Mouse (Mus musculus) forebrain, embryonic 13.5 days (tissue): ENCODE measurements around the gene Elovl3. TPM values are rescaled to one million over a fixed set of nuclear protein-coding genes. Genes with fewer than 3 reads are reported as not detected.
"Not testable (repeated sequence)": the region's sequence is repeated elsewhere in the genome, so short reads cannot be mapped to it uniquely, and the experiment has no call there.

Source experiments
- ATAC-seq: fragments of 200-750 bp; cut with Nextera tagmentation; 2 replicates; pipeline ENCODE4 v1.8.0; 2017
- H3K27ac ChIP-seq: fragments of 300-500 bp; sonication (generic); 2 replicates; pipeline ENCODE4 v1.5.1; 2015; ENCODE audit warnings: inconsistent platforms, mild to moderate bottlenecking, moderate library complexity
- H3K27me3 ChIP-seq: fragments of 300-500 bp; sonication (generic); 2 replicates; pipeline ENCODE4 v1.6.1; 2015; ENCODE audit warnings: mild to moderate bottlenecking, inconsistent platforms
- H3K36me3 ChIP-seq: fragments of 300-500 bp; sonication (generic); 2 replicates; pipeline ENCODE4 v1.6.1; 2015; ENCODE audit warnings: mild to moderate bottlenecking, inconsistent platforms; ENCODE audit not compliant: poor library complexity, severe bottlenecking
- H3K4me1 ChIP-seq: fragments of 300-500 bp; sonication (generic); 2 replicates; pipeline ENCODE4 v1.6.1; 2015; ENCODE audit warnings: inconsistent platforms
- H3K4me2 ChIP-seq: fragments of 300-500 bp; sonication (generic); 2 replicates; pipeline ENCODE4 v1.6.1; 2015; ENCODE audit warnings: inconsistent platforms, mild to moderate bottlenecking, moderate library complexity
- H3K4me3 ChIP-seq: fragments of 300-500 bp; sonication (generic); 2 replicates; pipeline ENCODE4 v1.5.1; 2015; ENCODE audit warnings: mild to moderate bottlenecking, inconsistent platforms
- H3K9ac ChIP-seq: fragments of 300-500 bp; sonication (generic); 2 replicates; pipeline ENCODE4 v1.6.1; 2015; ENCODE audit warnings: mild to moderate bottlenecking, inconsistent platforms
- H3K9me3 ChIP-seq: fragments of 300-500 bp; sonication (generic); replicated peaks from 2 replicates; pipeline ENCODE4 v1.6.1; 2016; ENCODE audit warnings: inconsistent platforms
- WGBS: fragments of 180-500 bp; shearing (Covaris S2); methylation state at CpG from one replicate; pipeline ENCODE4 v1.1.7; 2015; 5-methylcytosine and 5-hydroxymethylcytosine counted together
- polyA plus RNA-seq: library from polyadenylated mRNA; unstranded; fragments of >200 nt; fragmentation: Nextera tagmentation; extraction: Ambion mirVana; gene quantifications from 2 replicates; pipeline ENCODE4 v1.2.1, GENCODE M21; 2015

The Elovl3 gene
- polyA plus RNA-seq, 1 experiment from 2014 or later = not detected

DNA sequence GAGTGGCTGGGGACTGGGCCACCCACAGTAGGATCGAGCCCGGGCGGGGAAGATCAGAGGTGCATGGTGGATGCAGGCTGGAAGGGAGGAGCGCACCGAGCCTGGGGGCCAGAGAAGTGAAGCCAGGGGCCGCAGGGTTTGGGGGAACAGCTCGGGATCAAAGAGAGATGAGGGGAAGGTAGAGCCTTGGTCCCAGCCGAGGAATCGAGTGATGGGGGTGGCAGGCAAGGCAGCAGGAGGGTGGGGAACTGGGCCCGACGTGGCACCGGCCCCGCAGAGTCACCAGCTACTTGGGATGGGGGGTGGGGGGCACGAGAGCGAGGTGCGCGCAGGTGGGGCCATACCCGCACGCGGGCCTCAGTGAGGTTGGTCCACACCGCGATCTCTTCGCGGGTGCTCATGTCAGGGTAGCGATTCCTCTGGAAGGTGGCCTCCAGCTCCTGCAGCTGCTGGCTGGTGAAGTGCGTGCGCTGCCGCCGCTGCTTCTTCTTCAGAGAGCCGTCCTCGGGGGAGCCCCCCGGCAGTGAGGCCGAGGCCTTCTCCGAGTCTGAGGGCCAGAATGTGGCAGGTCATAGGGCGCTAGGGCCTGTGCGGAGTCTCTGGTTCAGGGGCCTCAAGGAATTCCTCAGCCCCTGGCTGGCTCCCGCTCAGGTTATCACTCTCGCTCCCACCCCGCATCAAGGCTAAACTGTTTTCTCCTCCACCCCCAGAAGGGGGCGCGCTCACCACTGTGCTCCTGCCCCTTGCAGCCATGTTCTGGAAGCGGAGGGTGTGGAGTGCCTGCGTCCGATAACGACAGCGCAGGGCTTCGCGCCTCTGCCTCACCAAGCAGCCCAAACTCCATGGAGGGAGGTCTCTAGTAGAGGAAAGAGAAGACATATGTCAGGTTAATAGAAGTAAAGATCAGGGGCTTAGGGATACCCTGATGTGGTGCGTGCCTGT, 5.2 kb downstream of the Elovl3 start:
- peak overlapping the region; percentile 94 for H3K4me2 ChIP-seq
- H3K36me3 ChIP-seq = no peaks in the 10 kb centered on the region
- WGBS = 3% methylated on average over 48 of the region's 49 CpGs
- H3K9me3 ChIP-seq = no peaks in the 10 kb centered on the region
- peak overlapping the region; percentile 61 for H3K9ac ChIP-seq
- no peak overlapping the region for H3K27ac ChIP-seq
- peaks cover 34% of the 10 kb centered on the region for H3K4me1 ChIP-seq
- no peak for ATAC-seq
- H3K27me3 ChIP-seq = peaks cover 84% of the 10 kb centered on the region
- peak overlapping the region; percentile 54 for H3K4me3 ChIP-seq

- H3K36me3 ChIP-seq = no peaks in the 10 kb centered on the region
- H3K4me1 ChIP-seq = peaks cover 30% of the 10 kb centered on the region
- no peak for ATAC-seq
- H3K9me3 ChIP-seq = no peaks in the 10 kb centered on the region
- H3K27me3 ChIP-seq = peaks cover 83% of the 10 kb centered on the region
- 57% methylated on average over 2 of the region's 2 CpGs for WGBS
- no peak overlapping the region for H3K9ac ChIP-seq
- no peak overlapping the region for H3K4me2 ChIP-seq
- no peak overlapping the region for H3K4me3 ChIP-seq
- H3K27ac ChIP-seq = no peak overlapping the region
Observed at GRCm38 (mm10) chr19:46140324-46140723, 8.6 kb downstream of the Elovl3 start.

GRCm38 (mm10) chr19:46141091-46141490, 9.4 kb downstream of the Elovl3 start:
- Histone ChIP-seq H3K4me1 (peaks cover 22% of the 10 kb centered on the region), H3K27me3 (peaks cover 82% of the 10 kb centered on the region), H3K4me3 (no peak overlapping the region), H3K4me2 (no peak overlapping the region), H3K27ac (no peak overlapping the region), H3K36me3 (no peaks in the 10 kb centered on the region), H3K9ac (no peak overlapping the region), H3K9me3 (no peaks in the 10 kb centered on the region)
- ATAC-seq = no peak
- WGBS = 11% methylated on average over 6 of the region's 6 CpGs

DNA sequence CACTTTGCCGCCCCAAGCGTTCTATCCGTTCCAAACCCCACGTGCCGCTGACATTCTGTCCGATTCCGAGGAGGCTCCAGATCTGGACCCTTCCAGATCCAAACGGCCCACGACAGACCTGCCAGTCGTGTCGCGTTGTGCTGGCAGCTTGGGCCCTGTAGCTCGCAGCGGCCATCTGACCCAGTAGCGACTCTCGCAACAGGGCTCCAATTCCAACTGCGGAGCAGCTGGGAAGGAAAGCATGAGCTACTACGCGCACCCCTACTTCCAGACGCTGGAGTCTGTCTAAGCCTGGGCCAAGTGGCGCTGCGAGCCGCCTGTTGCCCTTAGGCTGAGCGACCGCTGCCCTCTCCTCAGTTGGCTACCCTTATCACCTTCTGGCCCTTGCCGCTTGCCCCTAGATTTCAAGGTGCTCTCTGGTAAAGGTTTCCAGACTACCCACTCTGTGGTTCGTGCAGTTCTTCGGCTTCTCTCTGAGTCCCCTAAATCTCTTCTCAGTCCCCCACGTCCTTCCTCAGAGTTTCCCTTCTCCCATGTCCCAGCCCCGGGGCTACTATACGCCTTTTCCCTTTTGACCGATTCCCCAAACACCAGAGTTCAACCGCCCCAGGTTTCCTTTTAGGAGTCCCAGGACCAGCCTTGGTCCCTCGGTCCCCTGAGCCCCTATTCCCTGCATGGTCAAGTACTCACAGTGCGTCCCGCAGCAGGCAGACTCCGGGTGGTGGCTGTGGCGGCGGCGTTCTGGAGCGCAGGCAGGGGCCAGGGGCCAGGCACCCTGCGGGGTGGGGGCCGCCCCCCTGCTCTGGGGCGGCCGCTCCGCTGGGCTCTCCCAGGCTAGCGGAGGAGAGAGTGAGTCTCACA, 16.0 kb downstream of the Elovl3 start, which contains the start of gene Pitx3:
Gene Pitx3 (minus strand): TSS at position 816 of the 861 bp plus-strand sequence.
- H3K36me3 ChIP-seq = no peaks in the 10 kb centered on the region
- peak within 1 kb of the TSS; percentile 44 for H3K4me3 ChIP-seq
- WGBS = 1% methylated on average over 47 of the region's 47 CpGs
- no peaks in the 10 kb centered on the region for H3K9me3 ChIP-seq
- peak within 1 kb of the TSS; percentile 36; the same call in 1 of the 2 replicates for H3K9ac ChIP-seq
- peaks cover 81% of the 10 kb centered on the region for H3K27me3 ChIP-seq
- H3K4me1 ChIP-seq = peaks cover 17% of the 10 kb centered on the region
- ATAC-seq = no peak
- peak within 1 kb of the TSS; percentile 73 for H3K4me2 ChIP-seq
- no peak within 1 kb of the TSS for H3K27ac ChIP-seq

DNA sequence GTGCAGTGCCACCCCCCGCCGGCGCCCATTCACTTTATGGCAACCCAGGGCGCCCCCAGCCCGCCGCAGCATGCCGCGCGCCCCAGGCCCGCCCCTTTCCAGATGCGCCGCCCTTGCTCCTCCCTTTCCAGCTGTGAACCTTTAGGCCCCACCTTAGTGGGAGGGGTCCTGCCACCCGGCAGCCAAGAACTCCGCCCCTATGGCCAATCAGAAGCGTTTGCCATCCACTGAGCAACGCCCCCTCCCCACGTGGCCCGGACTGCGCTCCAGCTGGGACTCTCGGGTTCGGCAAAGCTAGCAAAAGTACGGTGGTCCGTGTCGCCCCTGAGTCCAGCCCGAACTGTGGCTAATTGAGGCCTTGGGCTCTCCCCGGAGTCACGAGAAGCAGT, 16.7 kb downstream of the Elovl3 start:
- H3K27me3 ChIP-seq = peaks cover 76% of the 10 kb centered on the region
- H3K4me1 ChIP-seq = peaks cover 22% of the 10 kb centered on the region
- peak overlapping the region; percentile 44 for H3K4me3 ChIP-seq
- peak overlapping the region; percentile 36; the same call in 1 of the 2 replicates for H3K9ac ChIP-seq
- H3K4me2 ChIP-seq = peak overlapping the region; percentile 73
- H3K27ac ChIP-seq = no peak overlapping the region
- 0 out of 2 replicates have a peak, but pooled peaks have one; percentile 9 for ATAC-seq
- no peaks in the 10 kb centered on the region for H3K36me3 ChIP-seq
- under 1% methylated on average over 27 of the region's 27 CpGs for WGBS
- no peaks in the 10 kb centered on the region for H3K9me3 ChIP-seq

DNA sequence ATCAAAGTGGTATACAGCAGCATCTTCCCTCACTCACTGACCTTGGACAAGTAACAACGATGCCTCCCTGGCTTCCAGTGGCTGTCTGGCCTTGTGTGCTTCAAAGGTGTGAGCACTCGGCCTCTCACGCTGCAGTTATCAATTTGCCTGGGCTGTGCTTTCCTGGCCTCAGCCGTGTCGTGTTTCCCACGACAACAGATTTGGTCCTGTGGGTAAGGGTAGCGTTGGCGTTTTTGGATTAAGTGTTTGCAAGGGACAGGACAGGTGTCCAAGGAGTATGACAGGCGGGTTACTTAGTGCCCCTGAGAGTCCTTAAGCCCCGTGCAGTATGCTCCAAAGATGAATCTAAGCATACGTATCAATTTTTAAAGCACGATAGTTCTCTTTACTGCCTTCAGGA, 17.4 kb downstream of the Elovl3 start:
- H3K36me3 ChIP-seq = no peaks in the 10 kb centered on the region
- no peak for ATAC-seq
- H3K4me3 ChIP-seq = peak overlapping the region; percentile 44
- peaks cover 29% of the 10 kb centered on the region for H3K4me1 ChIP-seq
- no peaks in the 10 kb centered on the region for H3K9me3 ChIP-seq
- no peak overlapping the region for H3K9ac ChIP-seq
- 27% methylated on average over 12 of the region's 12 CpGs for WGBS
- H3K27ac ChIP-seq = no peak overlapping the region
- peak overlapping the region; percentile 73; the same call in 1 of the 2 replicates for H3K4me2 ChIP-seq
- peaks cover 69% of the 10 kb centered on the region for H3K27me3 ChIP-seq

- H3K27me3 ChIP-seq = peaks cover 39% of the 10 kb centered on the region
- no peaks in the 10 kb centered on the region for H3K36me3 ChIP-seq
- H3K4me1 ChIP-seq = peaks cover 31% of the 10 kb centered on the region
- peak within 1 kb of the TSS; percentile 83 for H3K4me2 ChIP-seq
- no peaks in the 10 kb centered on the region for H3K9me3 ChIP-seq
- WGBS = under 1% methylated on average over 35 of the region's 37 CpGs
- peak within 1 kb of the TSS; percentile 86 for H3K4me3 ChIP-seq
- H3K9ac ChIP-seq = peak within 1 kb of the TSS; percentile 84
- H3K27ac ChIP-seq = peak within 1 kb of the TSS; percentile 17; the same call in 1 of the 2 replicates
- peak; percentile 99 for ATAC-seq
Observed at GRCm38 (mm10) chr19:46152127-46152803, 20.6 kb downstream of the Elovl3 start, which contains the start of gene Gbf1. Gene Gbf1, plus strand, starts transcription at chr19:46152509.

DNA sequence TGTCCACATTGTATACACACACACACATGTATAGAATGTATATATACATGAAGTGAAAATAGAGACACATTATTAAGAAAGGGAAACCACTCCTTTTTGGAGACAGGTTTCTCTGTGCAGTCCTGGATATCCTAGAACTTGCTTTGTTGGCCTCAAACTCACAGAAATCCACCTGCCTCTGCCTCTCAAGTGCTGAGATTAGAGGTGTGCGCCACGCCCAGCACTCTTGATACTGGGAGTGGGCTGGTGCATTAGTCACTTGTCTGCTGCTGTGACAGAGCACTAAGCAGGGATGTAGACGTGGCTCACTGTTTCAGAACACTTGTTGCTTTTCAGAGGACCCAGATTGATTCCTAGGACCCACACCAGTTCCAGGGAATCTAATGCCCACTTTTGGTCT, 34.3 kb downstream of the Elovl3 start:
- Histone ChIP-seq H3K4me1 (no peaks in the 10 kb centered on the region), H3K36me3 (peaks cover 36% of the 10 kb centered on the region), H3K9me3 (no peaks in the 10 kb centered on the region), H3K27me3 (no peaks in the 10 kb centered on the region), H3K27ac (no peak overlapping the region), H3K4me2 (no peak overlapping the region), H3K4me3 (no peak overlapping the region), H3K9ac (no peak overlapping the region)
- no peak for ATAC-seq
- WGBS = 95% methylated on average over 3 of the region's 3 CpGs

DNA sequence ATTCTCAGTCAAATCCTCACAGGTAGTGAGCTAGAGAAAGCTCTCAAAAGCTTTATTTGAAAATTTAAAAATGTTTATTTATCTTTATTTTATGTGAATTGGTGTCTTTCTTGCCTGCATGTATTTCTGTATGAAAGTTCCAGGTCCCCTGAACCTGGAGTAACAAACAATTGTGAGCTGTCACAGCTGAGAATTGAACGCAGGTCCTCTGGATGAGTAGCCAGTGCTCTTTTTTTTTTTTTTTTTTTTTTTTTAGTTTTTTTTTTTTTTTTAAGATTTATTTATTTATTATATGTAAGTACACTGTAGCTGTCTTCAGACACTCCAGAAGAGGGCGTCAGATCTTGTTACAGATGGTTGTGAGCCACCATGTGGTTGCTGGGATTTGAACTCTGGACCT, 35.5 kb downstream of the Elovl3 start:
- H3K4me3 ChIP-seq, H3K27ac ChIP-seq, H3K4me2 ChIP-seq, H3K9me3 ChIP-seq, H3K4me1 ChIP-seq, H3K9ac ChIP-seq, ATAC-seq, H3K27me3 ChIP-seq: not testable (repeated sequence)
- 75% methylated on average over 1 of the region's 2 CpGs for WGBS
- H3K36me3 ChIP-seq = peaks cover 43% of the 10 kb centered on the region

GRCm38 (mm10) chr19:46169396-46169795, 37.7 kb downstream of the Elovl3 start:
- Histone ChIP-seq H3K4me1 (no peaks in the 10 kb centered on the region), H3K9me3 (no peaks in the 10 kb centered on the region), H3K27me3 (no peaks in the 10 kb centered on the region), H3K27ac (no peak overlapping the region), H3K4me2 (no peak overlapping the region), H3K36me3 (peaks cover 40% of the 10 kb centered on the region), H3K9ac (no peak overlapping the region), H3K4me3 (no peak overlapping the region)
- WGBS = 73% methylated on average over 3 of the region's 3 CpGs
- ATAC-seq = no peak

GRCm38 (mm10) chr19:46169913-46170312, 38.2 kb downstream of the Elovl3 start:
- Histone ChIP-seq H3K9me3 (no peaks in the 10 kb centered on the region), H3K9ac (no peak overlapping the region), H3K4me2 (no peak overlapping the region), H3K36me3 (peaks cover 36% of the 10 kb centered on the region), H3K27ac (no peak overlapping the region), H3K4me3 (no peak overlapping the region), H3K4me1 (no peaks in the 10 kb centered on the region), H3K27me3 (no peaks in the 10 kb centered on the region)
- no peak for ATAC-seq
- 66% methylated on average over 1 of the region's 1 CpGs for WGBS
